Mouse (Mus musculus): ENCODE results near the gene Fxyd6. TPM values are rescaled to one million over a fixed set of nuclear protein-coding genes. Genes with fewer than 3 reads are reported as not detected.

Gene Fxyd6
- polyA plus RNA-seq, 1 experiment from 2014 or later, result 164 TPM

- no peaks in the 10 kb centered on the region for H3K9me3 ChIP-seq (replicated peaks)
- DNase-seq (ENCODE audit: low spot score), result peak; percentile 39
- H3K4me3 ChIP-seq, result no peak overlapping the region
- no peaks in the 10 kb centered on the region for H3K36me3 ChIP-seq
- WGBS, result 28% methylated on average over 8 of the region's 8 CpGs
- no peak overlapping the region for H3K27ac ChIP-seq (replicated peaks)
- H3K4me1 ChIP-seq, result peaks cover 3% of the 10 kb centered on the region
- H3K27me3 ChIP-seq (ENCODE audit: low read depth, poor library complexity, severe bottlenecking), result no peaks in the 10 kb centered on the region
Observed at GRCm38 (mm10) chr9:45417245-45417644, 47.3 kb downstream of the Fxyd6 start.

GRCm38 (mm10) chr9:45418252-45418651 is 48.3 kb downstream of the Fxyd6 start:
- Histone ChIP-seq H3K27me3 (ENCODE audit: low read depth, poor library complexity, severe bottlenecking) (no peaks in the 10 kb centered on the region), H3K4me3 (no peak overlapping the region), H3K4me1 (no peaks in the 10 kb centered on the region), H3K9me3 (replicated peaks) (no peaks in the 10 kb centered on the region), H3K27ac (replicated peaks) (no peak overlapping the region), H3K36me3 (no peaks in the 10 kb centered on the region)
- WGBS, result 70% methylated on average over 8 of the region's 8 CpGs
- no peak for DNase-seq (ENCODE audit: low spot score)

GRCm38 (mm10) chr9:45421209-45421608 is 51.2 kb downstream of the Fxyd6 start:
- 61% methylated on average over 8 of the region's 8 CpGs for WGBS
- DNase-seq (ENCODE audit: low spot score), result no peak

GRCm38 (mm10) chr9:45422761-45423298 is 52.8 kb downstream of the Fxyd6 start:
- 80% methylated on average over 7 of the region's 7 CpGs for WGBS

More at GRCm38 (mm10) chr9:45421209-45421608, 51.2 kb downstream of the Fxyd6 start:
- H3K4me3 ChIP-seq, result no peak overlapping the region
- H3K36me3 ChIP-seq, result no peaks in the 10 kb centered on the region
- H3K27me3 ChIP-seq (ENCODE audit: low read depth, poor library complexity, severe bottlenecking), result 0 out of 2 replicates have a peak, but pooled peaks cover 3% of the 10 kb centered on the region
- no peaks in the 10 kb centered on the region for H3K9me3 ChIP-seq (replicated peaks)
- no peaks in the 10 kb centered on the region for H3K4me1 ChIP-seq
- H3K27ac ChIP-seq (replicated peaks), result no peak overlapping the region

GRCm38 (mm10) chr9:45426456-45426855 is 56.5 kb downstream of the Fxyd6 start, which contains the start of gene Dscaml1:
TSS of gene Dscaml1 (plus strand) at chr9:45426628.
- H3K9me3 ChIP-seq (replicated peaks), result no peaks in the 10 kb centered on the region
- peaks cover 53% of the 10 kb centered on the region for H3K27me3 ChIP-seq (ENCODE audit: low read depth, poor library complexity, severe bottlenecking)
- 86% methylated on average over 4 of the region's 4 CpGs for WGBS
- H3K4me3 ChIP-seq, result no peak within 1 kb of the TSS
- peaks cover 17% of the 10 kb centered on the region for H3K4me1 ChIP-seq
- no peaks in the 10 kb centered on the region for H3K36me3 ChIP-seq
- DNase-seq (ENCODE audit: low spot score), result no peak
- H3K27ac ChIP-seq (replicated peaks), result no peak within 1 kb of the TSS

More at GRCm38 (mm10) chr9:45422761-45423298, 52.8 kb downstream of the Fxyd6 start:
- DNase-seq (ENCODE audit: low spot score), result no peak
- Histone ChIP-seq H3K4me3 (no peak overlapping the region), H3K4me1 (no peaks in the 10 kb centered on the region), H3K36me3 (no peaks in the 10 kb centered on the region), H3K9me3 (replicated peaks) (no peaks in the 10 kb centered on the region), H3K27me3 (ENCODE audit: low read depth, poor library complexity, severe bottlenecking) (peaks cover 17% of the 10 kb centered on the region), H3K27ac (replicated peaks) (no peak overlapping the region)

- DNase-seq (ENCODE audit: low spot score), result no peak
- Histone ChIP-seq H3K27me3 (ENCODE audit: low read depth, poor library complexity, severe bottlenecking) (peaks cover 81% of the 10 kb centered on the region), H3K9me3 (replicated peaks) (no peaks in the 10 kb centered on the region), H3K27ac (replicated peaks) (no peak overlapping the region), H3K4me1 (peaks cover 24% of the 10 kb centered on the region), H3K4me3 (no peak overlapping the region), H3K36me3 (no peaks in the 10 kb centered on the region)
- WGBS, result 20% methylated on average over 5 of the region's 5 CpGs
Observed at GRCm38 (mm10) chr9:45429392-45429791, 59.4 kb downstream of the Fxyd6 start.

- WGBS, result 2% methylated on average over 52 of the region's 54 CpGs
- DNase-seq (ENCODE audit: low spot score), result peak; percentile 50
Observed at GRCm38 (mm10) chr9:45429951-45430697, 60.1 kb downstream of the Fxyd6 start.

GRCm38 (mm10) chr9:45430698-45430959 is 60.6 kb downstream of the Fxyd6 start:
- 1% methylated on average over 17 of the region's 17 CpGs for WGBS
- Histone ChIP-seq H3K27me3 (ENCODE audit: low read depth, poor library complexity, severe bottlenecking) (peaks cover 84% of the 10 kb centered on the region), H3K4me3 (peak overlapping the region; percentile 50), H3K9me3 (replicated peaks) (no peaks in the 10 kb centered on the region), H3K4me1 (peaks cover 24% of the 10 kb centered on the region), H3K27ac (replicated peaks) (0 out of 2 replicates have a peak overlapping the region, but pooled peaks have one; percentile 17), H3K36me3 (no peaks in the 10 kb centered on the region)
- DNase-seq (ENCODE audit: low spot score), result no peak

More at GRCm38 (mm10) chr9:45429951-45430697, 60.1 kb downstream of the Fxyd6 start:
- H3K4me1 ChIP-seq, result peaks cover 24% of the 10 kb centered on the region
- 0 out of 2 replicates have a peak overlapping the region, but pooled peaks have one; percentile 17 for H3K27ac ChIP-seq (replicated peaks)
- peaks cover 83% of the 10 kb centered on the region for H3K27me3 ChIP-seq (ENCODE audit: low read depth, poor library complexity, severe bottlenecking)
- H3K36me3 ChIP-seq, result no peaks in the 10 kb centered on the region
- no peaks in the 10 kb centered on the region for H3K9me3 ChIP-seq (replicated peaks)
- H3K4me3 ChIP-seq, result peak overlapping the region; percentile 50

DNA sequence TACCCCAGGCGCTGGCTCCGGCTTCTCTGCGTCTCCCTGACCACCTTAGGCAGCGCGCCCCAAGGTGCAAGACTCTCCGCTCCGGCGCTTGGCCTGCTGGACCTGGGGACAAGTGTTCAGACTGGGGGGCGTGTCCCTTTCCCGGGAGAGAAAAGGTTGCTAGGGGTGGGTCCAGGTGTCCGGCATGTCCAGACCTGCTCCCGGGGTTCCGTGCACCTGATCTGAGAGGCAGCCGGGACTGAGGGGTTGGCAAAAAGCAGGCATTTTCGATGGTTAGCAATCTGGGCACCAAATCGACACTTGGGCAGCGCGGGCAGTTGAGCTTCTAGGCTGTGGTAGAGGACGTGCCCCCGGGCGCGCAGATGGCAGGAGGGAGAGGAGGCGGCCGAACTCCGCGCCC is 61.2 kb downstream of the Fxyd6 start:
- Histone ChIP-seq H3K27me3 (ENCODE audit: low read depth, poor library complexity, severe bottlenecking) (peaks cover 87% of the 10 kb centered on the region), H3K4me3 (peak overlapping the region; percentile 50), H3K27ac (replicated peaks) (no peak overlapping the region), H3K4me1 (peaks cover 24% of the 10 kb centered on the region), H3K9me3 (replicated peaks) (no peaks in the 10 kb centered on the region), H3K36me3 (no peaks in the 10 kb centered on the region)
- no peak for DNase-seq (ENCODE audit: low spot score)
- WGBS, result 3% methylated on average over 26 of the region's 26 CpGs

DNA sequence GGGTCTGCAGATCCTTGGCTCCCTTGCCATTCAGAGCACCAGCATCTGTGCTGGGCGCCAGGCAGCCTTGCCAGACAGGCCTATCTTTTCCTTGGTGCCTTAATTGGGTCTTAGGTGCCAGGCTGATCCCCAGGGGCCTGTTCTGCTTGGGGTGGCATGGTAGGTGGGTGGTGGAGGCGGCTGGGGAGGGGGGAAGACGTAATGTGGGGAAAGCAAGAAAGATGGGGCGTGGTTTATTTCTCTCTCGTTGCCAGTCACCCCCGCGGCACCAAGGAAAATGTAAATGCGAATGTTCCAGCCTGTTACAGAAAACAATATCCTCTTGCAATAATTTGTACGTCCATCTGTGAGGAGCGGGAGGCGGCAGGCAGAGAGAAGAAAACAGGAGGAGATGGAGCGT is 62.7 kb downstream of the Fxyd6 start:
- Histone ChIP-seq H3K27ac (replicated peaks) (no peak overlapping the region), H3K4me1 (peaks cover 24% of the 10 kb centered on the region), H3K9me3 (replicated peaks) (no peaks in the 10 kb centered on the region), H3K36me3 (no peaks in the 10 kb centered on the region), H3K27me3 (ENCODE audit: low read depth, poor library complexity, severe bottlenecking) (peaks cover 74% of the 10 kb centered on the region), H3K4me3 (no peak overlapping the region)
- DNase-seq (ENCODE audit: low spot score), result no peak
- 78% methylated on average over 12 of the region's 12 CpGs for WGBS

DNA sequence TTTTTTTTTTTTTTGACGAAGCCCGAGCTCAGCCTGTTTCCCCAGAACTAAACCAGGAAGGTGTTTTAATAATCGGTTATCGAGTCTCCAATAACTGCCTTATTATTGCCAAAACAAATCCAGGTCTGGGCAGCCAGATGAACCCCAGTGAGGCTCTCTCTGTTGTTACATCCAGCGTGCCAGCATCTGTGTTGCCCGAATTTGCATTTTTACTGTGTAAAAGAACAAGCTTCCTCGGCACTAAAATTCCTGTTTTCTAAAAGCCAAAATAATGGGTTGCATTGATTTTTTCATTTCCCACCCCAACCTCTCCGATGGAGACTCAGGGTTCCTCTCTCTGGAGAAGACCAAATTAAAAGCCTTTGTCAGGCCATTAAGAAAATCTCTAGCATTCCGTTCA is 63.1 kb downstream of the Fxyd6 start:
- Histone ChIP-seq H3K27me3 (ENCODE audit: low read depth, poor library complexity, severe bottlenecking) (peaks cover 69% of the 10 kb centered on the region), H3K9me3 (replicated peaks) (no peaks in the 10 kb centered on the region), H3K36me3 (no peaks in the 10 kb centered on the region), H3K4me1 (peaks cover 24% of the 10 kb centered on the region), H3K27ac (replicated peaks) (no peak overlapping the region), H3K4me3 (no peak overlapping the region)
- WGBS, result 83% methylated on average over 9 of the region's 9 CpGs
- DNase-seq (ENCODE audit: low spot score), result no peak

DNA sequence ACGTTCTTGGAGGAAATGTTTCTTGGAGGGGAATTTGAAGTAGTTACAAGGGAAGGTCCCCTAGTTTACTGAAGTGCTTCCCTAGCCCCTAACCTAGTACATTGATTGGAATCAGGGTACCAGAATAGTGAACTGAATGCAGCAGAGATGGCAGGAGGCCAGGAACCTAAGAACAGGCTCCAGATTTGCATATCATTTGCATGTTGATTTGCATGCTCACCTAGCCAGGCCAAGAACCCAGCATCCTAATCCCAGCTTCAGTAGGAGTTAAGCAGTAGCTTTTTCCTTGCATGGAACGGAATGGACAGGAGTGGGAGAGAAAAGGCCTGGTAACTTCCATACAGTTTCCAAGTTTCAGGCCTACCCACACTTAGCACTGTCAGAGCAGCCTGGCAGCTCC is 64.2 kb downstream of the Fxyd6 start:
- Histone ChIP-seq H3K36me3 (no peaks in the 10 kb centered on the region), H3K4me3 (no peak overlapping the region)

GRCm38 (mm10) chr9:45439025-45439424 is 69.0 kb downstream of the Fxyd6 start:
- H3K27me3 ChIP-seq (ENCODE audit: low read depth, poor library complexity, severe bottlenecking), result peaks cover 14% of the 10 kb centered on the region; the same call in 1 of the 2 replicates
- 82% methylated on average over 4 of the region's 4 CpGs for WGBS
- no peak for DNase-seq (ENCODE audit: low spot score)

More for the DNA sequence above, 64.2 kb downstream of the Fxyd6 start:
- Histone ChIP-seq H3K27ac (replicated peaks) (no peak overlapping the region), H3K27me3 (ENCODE audit: low read depth, poor library complexity, severe bottlenecking) (peaks cover 59% of the 10 kb centered on the region), H3K4me1 (peaks cover 25% of the 10 kb centered on the region), H3K9me3 (replicated peaks) (no peaks in the 10 kb centered on the region)
- WGBS, result 76% methylated on average over 2 of the region's 2 CpGs
- no peak for DNase-seq (ENCODE audit: low spot score)

More at GRCm38 (mm10) chr9:45439025-45439424, 69.0 kb downstream of the Fxyd6 start:
- no peak overlapping the region for H3K4me3 ChIP-seq
- no peak overlapping the region for H3K27ac ChIP-seq (replicated peaks)
- H3K9me3 ChIP-seq (replicated peaks), result no peaks in the 10 kb centered on the region
- H3K4me1 ChIP-seq, result peaks cover 9% of the 10 kb centered on the region
- H3K36me3 ChIP-seq, result no peaks in the 10 kb centered on the region

Measured in midbrain, embryonic 10.5 days (tissue).